Mouse (Mus musculus): ENCODE measurements at regions not wholly inside any gene's neighbourhood (a gene's known extent, or its start where the extent isn't known, plus 50 kb on each side); places are given as distances from the start of the nearest gene placed in this dataset.

DNA sequence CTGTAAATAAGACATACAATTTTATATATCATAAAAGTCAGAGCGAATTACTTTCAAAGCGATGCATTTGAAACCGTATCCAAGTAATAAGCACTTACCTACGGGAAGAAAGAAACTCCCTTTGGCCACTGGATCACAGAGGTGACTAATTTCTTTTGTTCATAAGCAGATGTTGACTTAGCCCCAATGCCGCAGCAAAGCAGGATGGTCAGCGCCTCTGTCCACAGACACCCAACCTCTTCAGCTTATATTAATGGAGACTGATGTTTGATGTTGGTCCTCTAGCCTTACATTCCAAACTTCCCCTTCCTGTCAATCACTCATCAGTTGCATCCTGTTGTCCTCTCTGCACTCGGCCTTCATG, 247.9 kb downstream of the Tbc1d1 start:
- no peak overlapping the region for H3K4me3 ChIP-seq (replicated peaks in 1 of 3; ENCODE audit: low read depth in 2 of 3, low read length in 2 of 3, poor library complexity in 1 of 3)
- DNase-seq (ENCODE audit: extremely low read depth), result no peak
- H3K27me3 ChIP-seq (replicated peaks), result no peaks in the 10 kb centered on the region
- H3K79me2 ChIP-seq (replicated peaks; ENCODE audit: control insufficient read depth, extremely low read depth, insufficient read depth, poor library complexity, severe bottlenecking), result no peaks in the 10 kb centered on the region
- no peak overlapping the region for H3K4me2 ChIP-seq (ENCODE audit: insufficient read depth, low read depth, poor library complexity, severe bottlenecking)
- peaks cover 5 to 7% of the 10 kb centered on the region in 2 experiments for H3K4me1 ChIP-seq (ENCODE audit: control insufficient read depth in 1 of 2, insufficient read depth in 2 of 2)
- dilution Hi-C loops (cut with MboI; ENCODE audit: extremely low pct_ligation_motif_present, extremely low pct_unique_long_range_greater_than_20kb, low sequenced_read_pairs) (no loop called here), in situ Hi-C loops (cut with MboI; ENCODE audit: low pct_ligation_motif_present, low pct_unique_long_range_greater_than_20kb, low sequenced_read_pairs) (no loop called here)
- TF ChIP-seq MEF2A (IDR thresholded peaks at IDR 0.05; ENCODE audit: borderline replicate concordance, low read depth, low read length), result no peak
- H3K27ac ChIP-seq (ENCODE audit: insufficient read depth, low read depth), result no peak overlapping the region
- no peaks in the 10 kb centered on the region for H3K9me3 ChIP-seq (replicated peaks; ENCODE audit: low read length)
- H3K9ac ChIP-seq (ENCODE audit: insufficient read depth, low read depth), result no peak overlapping the region
- no peaks in the 10 kb centered on the region for H3K36me3 ChIP-seq (replicated peaks in 1 of 2; ENCODE audit: control insufficient read depth in 1 of 2, insufficient read depth in 1 of 2, low read length in 1 of 2)

GRCm38 (mm10) chr5:64404512-64404911, 248.4 kb downstream of the Tbc1d1 start:
- Histone ChIP-seq H3K4me2 (ENCODE audit: insufficient read depth, low read depth, poor library complexity, severe bottlenecking) (no peak overlapping the region), H3K36me3 (replicated peaks in 1 of 2; ENCODE audit: control insufficient read depth in 1 of 2, insufficient read depth in 1 of 2, low read length in 1 of 2) (no peaks in the 10 kb centered on the region), H3K27ac (ENCODE audit: insufficient read depth, low read depth) (no peak overlapping the region), H3K4me3 (replicated peaks in 1 of 3; ENCODE audit: low read depth in 2 of 3, low read length in 2 of 3, poor library complexity in 1 of 3) (no peak overlapping the region), H3K4me1 (ENCODE audit: control insufficient read depth in 1 of 2, insufficient read depth in 2 of 2) (peaks cover 5 to 7% of the 10 kb centered on the region in 2 experiments), H3K9ac (ENCODE audit: insufficient read depth, low read depth) (no peak overlapping the region), H3K27me3 (replicated peaks) (no peaks in the 10 kb centered on the region), H3K79me2 (replicated peaks; ENCODE audit: control insufficient read depth, extremely low read depth, insufficient read depth, poor library complexity, severe bottlenecking) (no peaks in the 10 kb centered on the region), H3K9me3 (replicated peaks; ENCODE audit: low read length) (no peaks in the 10 kb centered on the region)
- dilution Hi-C loops (cut with MboI; ENCODE audit: extremely low pct_ligation_motif_present, extremely low pct_unique_long_range_greater_than_20kb, low sequenced_read_pairs) (no loop called here), in situ Hi-C loops (cut with MboI; ENCODE audit: low pct_ligation_motif_present, low pct_unique_long_range_greater_than_20kb, low sequenced_read_pairs) (no loop called here)
- TF ChIP-seq POLR2A (IDR thresholded peaks at IDR 0.05; ENCODE audit: low read depth, low read length), result no peak
- no peak for TF ChIP-seq ZKSCAN1 (IDR thresholded peaks at IDR 0.05; ENCODE audit: borderline replicate concordance, low read depth, low read length)
- no peak for TF ChIP-seq GABPA (IDR thresholded peaks at IDR 0.05; ENCODE audit: insufficient replicate concordance, low read depth, low read length)
- no peak for TF ChIP-seq MXI1 (IDR thresholded peaks at IDR 0.05; ENCODE audit: low read depth, low read length)
- TF ChIP-seq MEF2A (IDR thresholded peaks at IDR 0.05; ENCODE audit: borderline replicate concordance, low read depth, low read length), result no peak
- no peak for TF ChIP-seq MAX (IDR thresholded peaks at IDR 0.05; ENCODE audit: low read length)
- TF ChIP-seq USF1 (IDR thresholded peaks at IDR 0.05; ENCODE audit: low read depth, low read length), result no peak
- TF ChIP-seq TCF12 (IDR thresholded peaks at IDR 0.05; ENCODE audit: low read depth, low read length), result no peak
- no peak for TF ChIP-seq PAX5 (IDR thresholded peaks at IDR 0.05; ENCODE audit: low read length)
- no peak for TF ChIP-seq TBP (conservative IDR thresholded peaks at IDR 0.05; ENCODE audit: low read depth, low read length)
- TF ChIP-seq HCFC1 (IDR thresholded peaks at IDR 0.05; ENCODE audit: low read depth, low read length), result no peak
- no peak for TF ChIP-seq RCOR1 (conservative IDR thresholded peaks at IDR 0.05; ENCODE audit: low read depth, low read length)
- TF ChIP-seq MAZ (IDR thresholded peaks at IDR 0.05; ENCODE audit: low read depth, low read length), result no peak
- no peak for TF ChIP-seq KAT2A (IDR thresholded peaks at IDR 0.05; ENCODE audit: insufficient replicate concordance, low read length)
- no peak for TF ChIP-seq CHD2 (IDR thresholded peaks at IDR 0.05; ENCODE audit: low read length)
- no peak for TF ChIP-seq ZNF384 (IDR thresholded peaks at IDR 0.05; ENCODE audit: low read depth, low read length)
- TF ChIP-seq ETS1 (conservative IDR thresholded peaks at IDR 0.05; ENCODE audit: low read depth, low read length), result no peak
- no peak for TF ChIP-seq SIN3A (IDR thresholded peaks at IDR 0.05; ENCODE audit: low read length)
- no peak for TF ChIP-seq JUND (conservative IDR thresholded peaks at IDR 0.05; ENCODE audit: low read depth, low read length)
- no peak for DNase-seq (ENCODE audit: extremely low read depth)

All from CH12.LX (cell line).